In genomic region chr5:131869711-131870499, GRCm38 (mm10) we compare ENCODE assay signal across 23 mouse cellular contexts.
DNase-seq lines count a peak whose midpoint lies in the region; ATAC-seq lines count a peak whose summit lies in the region.
"Had no signal": no experiment of that assay in that cellular context is flagged by ENCODE, and none has a peak within 500 bp of the region (broad histone marks: within the 10 kb centered on the region; RNA-seq: fewer than 3 reads in every experiment).

No protein-coding gene starts in this region.

- WGBS in forebrain, embryonic 12.5 days: 67% methylated on average over 11 of the region's 11 CpGs
- 93% methylated on average over 11 of the region's 11 CpGs for WGBS in forebrain, embryonic 10.5 days
- 74% methylated on average over 11 of the region's 11 CpGs for WGBS in neural tube, embryonic 13.5 days
- WGBS in forebrain, embryonic 14.5 days: 56% methylated on average over 11 of the region's 11 CpGs
- 91% methylated on average over 11 of the region's 11 CpGs for WGBS in kidney, embryonic 16.5 days

- H3K4me3 ChIP-seq in forebrain, embryonic 12.5 days (replicated peaks): no peak overlapping the region
- H3K4me3 ChIP-seq in forebrain, embryonic 10.5 days: no peak overlapping the region
- no peak overlapping the region for H3K4me3 ChIP-seq in neural tube, embryonic 13.5 days
- H3K4me3 ChIP-seq in forebrain, embryonic 14.5 days (ENCODE audit: low read depth, low read length): no peak overlapping the region
- H3K4me3 ChIP-seq in kidney, embryonic 16.5 days (ENCODE audit: low read length): no peak overlapping the region
- H3K4me3 ChIP-seq: embryonic facial prominence, embryonic 13.5 days; heart, embryonic 10.5 days; hindbrain, embryonic 15.5 days had no signal

- no peaks in the 10 kb centered on the region for H3K36me3 ChIP-seq in forebrain, embryonic 12.5 days (replicated peaks)
- no peaks in the 10 kb centered on the region for H3K36me3 ChIP-seq in forebrain, embryonic 10.5 days (replicated peaks)
- no peaks in the 10 kb centered on the region for H3K36me3 ChIP-seq in neural tube, embryonic 13.5 days
- H3K36me3 ChIP-seq in forebrain, embryonic 14.5 days (ENCODE audit: control insufficient read depth, insufficient read depth, low read length): no peaks in the 10 kb centered on the region
- no peaks in the 10 kb centered on the region for H3K36me3 ChIP-seq in kidney, embryonic 16.5 days (ENCODE audit: insufficient read depth, low read length)
- H3K36me3 ChIP-seq: embryonic facial prominence, embryonic 13.5 days; G1E; heart, embryonic 10.5 days; hindbrain, embryonic 15.5 days had no signal

- peaks cover 17% of the 10 kb centered on the region for H3K27me3 ChIP-seq in forebrain, embryonic 12.5 days
- peaks cover 32% of the 10 kb centered on the region for H3K27me3 ChIP-seq in forebrain, embryonic 10.5 days (ENCODE audit: poor library complexity, severe bottlenecking)
- H3K27me3 ChIP-seq in neural tube, embryonic 13.5 days: no peaks in the 10 kb centered on the region
- H3K27me3 ChIP-seq in forebrain, embryonic 14.5 days (replicated peaks; ENCODE audit: control insufficient read depth, insufficient read depth, low read length): no peaks in the 10 kb centered on the region
- no peaks in the 10 kb centered on the region for H3K27me3 ChIP-seq in kidney, embryonic 16.5 days (ENCODE audit: insufficient read depth, low read length)
- H3K27me3 ChIP-seq: embryonic facial prominence, embryonic 13.5 days; hindbrain, embryonic 15.5 days had no signal

- H3K27ac ChIP-seq in forebrain, embryonic 12.5 days: 0 out of 2 replicates have a peak overlapping the region, but pooled peaks have one; percentile 31
- H3K27ac ChIP-seq in forebrain, embryonic 10.5 days: no peak overlapping the region
- 0 out of 2 replicates have a peak overlapping the region, but pooled peaks have one; percentile 59 for H3K27ac ChIP-seq in neural tube, embryonic 13.5 days (replicated peaks)
- H3K27ac ChIP-seq in forebrain, embryonic 14.5 days (ENCODE audit: low read depth, low read length): peak overlapping the region; percentile 44; the same call in 1 of the 2 replicates
- no peak overlapping the region for H3K27ac ChIP-seq in kidney, embryonic 16.5 days (ENCODE audit: low read length)
- H3K27ac ChIP-seq: embryonic facial prominence, embryonic 13.5 days; heart, embryonic 10.5 days; hindbrain, embryonic 15.5 days had no signal

- no peak overlapping the region for H3K9ac ChIP-seq in forebrain, embryonic 12.5 days
- H3K9ac ChIP-seq in neural tube, embryonic 13.5 days: no peak overlapping the region
- no peak overlapping the region for H3K9ac ChIP-seq in forebrain, embryonic 14.5 days (ENCODE audit: low read length)
- no peak overlapping the region for H3K9ac ChIP-seq in kidney, embryonic 16.5 days (replicated peaks; ENCODE audit: low read length)
- H3K9ac ChIP-seq: embryonic facial prominence, embryonic 13.5 days; hindbrain, embryonic 15.5 days had no signal

- peaks cover 12% of the 10 kb centered on the region for H3K4me1 ChIP-seq in forebrain, embryonic 12.5 days
- peaks cover 37% of the 10 kb centered on the region for H3K4me1 ChIP-seq in forebrain, embryonic 10.5 days
- H3K4me1 ChIP-seq in neural tube, embryonic 13.5 days (replicated peaks): peaks cover 37% of the 10 kb centered on the region
- peaks cover 29% of the 10 kb centered on the region for H3K4me1 ChIP-seq in forebrain, embryonic 14.5 days (ENCODE audit: control insufficient read depth, insufficient read depth, low read length)
- 0 out of 2 replicates have a peak, but pooled peaks cover 2% of the 10 kb centered on the region for H3K4me1 ChIP-seq in kidney, embryonic 16.5 days (ENCODE audit: insufficient read depth, low read length)
- H3K4me1 ChIP-seq: heart, embryonic 10.5 days had no signal

- no peaks in the 10 kb centered on the region for H3K9me3 ChIP-seq in forebrain, embryonic 12.5 days
- no peaks in the 10 kb centered on the region for H3K9me3 ChIP-seq in forebrain, embryonic 10.5 days
- no peaks in the 10 kb centered on the region for H3K9me3 ChIP-seq in neural tube, embryonic 13.5 days
- H3K9me3 ChIP-seq in forebrain, embryonic 14.5 days (replicated peaks; ENCODE audit: control insufficient read depth, low read length): no peaks in the 10 kb centered on the region
- no peaks in the 10 kb centered on the region for H3K9me3 ChIP-seq in kidney, embryonic 16.5 days (ENCODE audit: low read length)
- H3K9me3 ChIP-seq: embryonic facial prominence, embryonic 13.5 days; heart, embryonic 10.5 days; hindbrain, embryonic 15.5 days had no signal

- ATAC-seq in forebrain, embryonic 12.5 days (ENCODE audit: low FRiP score): peak; percentile 47
- ATAC-seq in neural tube, embryonic 13.5 days (ENCODE audit: low read depth): no peak
- peak; percentile 81 for ATAC-seq in forebrain, embryonic 14.5 days
- no peak for ATAC-seq in kidney, embryonic 16.5 days (ENCODE audit: low FRiP score, low TSS enrichment)
- ATAC-seq: CD4-positive, CD25-positive, alpha-beta regulatory T cell, adult 4 months; intestine, embryonic 16.5 days had no signal

- H3K4me2 ChIP-seq in forebrain, embryonic 12.5 days: no peak overlapping the region
- no peak overlapping the region for H3K4me2 ChIP-seq in neural tube, embryonic 13.5 days
- H3K4me2 ChIP-seq in forebrain, embryonic 14.5 days (ENCODE audit: low read length): no peak overlapping the region
- no peak overlapping the region for H3K4me2 ChIP-seq in kidney, embryonic 16.5 days (replicated peaks; ENCODE audit: low read depth, low read length)
- H3K4me2 ChIP-seq: embryonic facial prominence, embryonic 13.5 days; hindbrain, embryonic 15.5 days had no signal

- DNase-seq in forebrain, embryonic 10.5 days (ENCODE audit: extremely low spot score, low spot score): no peak
- no peak for DNase-seq in neural tube, embryonic 10.5 days (ENCODE audit: extremely low spot score, low spot score)
- DNase-seq in forebrain, embryonic 14.5 days (ENCODE audit: low spot score): peak; percentile 86
- no peak for DNase-seq in kidney, adult 18-20 months
- DNase-seq: adrenal gland, adult 8-10 months; adrenal gland, postnatal 36 days; B cell, adult 2 months; cerebellum, adult 11-12 months; cerebellum, adult 9-10 months; cerebellum, postnatal 36 days; gastrocnemius, postnatal 10 days; heart, adult 18-20 months; heart, postnatal 10 days; heart, postnatal 4 days had no signal

Comparison
In these comparisons a context has a peak if more than half of its experiments do, and no peak if none do; other contexts are left out.
1. H3K27ac ChIP-seq: peak in forebrain, embryonic 12.5 days (single experiment), neural tube, embryonic 13.5 days (single experiment) and forebrain, embryonic 14.5 days (single experiment); none in forebrain, embryonic 10.5 days (single experiment) and kidney, embryonic 16.5 days (single experiment).
2. ATAC-seq: peak in forebrain, embryonic 12.5 days (single experiment) and forebrain, embryonic 14.5 days (single experiment); none in neural tube, embryonic 13.5 days (single experiment) and kidney, embryonic 16.5 days (single experiment).